Mouse (Mus musculus) cerebellum, adult 9-10 months (tissue): ENCODE measurements at regions not wholly inside any gene's neighbourhood (a gene's known extent, or its start where the extent isn't known, plus 50 kb on each side); places are given as distances from the start of the nearest gene placed in this dataset.

Experiments used
- DNase-seq: peaks from one replicate; pipeline ENCODE4 v3.0.0; 2022

GRCm38 (mm10) chr14:46115950-46116349, 263.3 kb upstream of the Gm15217 start:
- DNase-seq = no peak

- DNase-seq = no peak
Measured at GRCm38 (mm10) chr14:46126541-46126940, 252.7 kb upstream of the Gm15217 start.

- DNase-seq = no peak
Measured at GRCm38 (mm10) chr14:46129762-46130161, 249.5 kb upstream of the Gm15217 start.

GRCm38 (mm10) chr14:46144175-46144574, 235.0 kb upstream of the Gm15217 start:
- no peak for DNase-seq

GRCm38 (mm10) chr14:46144707-46145106, 234.5 kb upstream of the Gm15217 start:
- DNase-seq = no peak

GRCm38 (mm10) chr14:46145584-46145983, 233.6 kb upstream of the Gm15217 start:
- DNase-seq = no peak

- peak; percentile 1 for DNase-seq
Measured at GRCm38 (mm10) chr14:46149073-46149661, 230.0 kb upstream of the Gm15217 start.

GRCm38 (mm10) chr14:46158741-46159140, 220.5 kb upstream of the Gm15217 start:
- no peak for DNase-seq

- DNase-seq = no peak
Measured at GRCm38 (mm10) chr14:46172181-46172874, 206.9 kb upstream of the Gm15217 start.

- DNase-seq = no peak
Measured at GRCm38 (mm10) chr14:46172875-46173324, 206.3 kb upstream of the Gm15217 start.

GRCm38 (mm10) chr14:46174386-46174785, 204.8 kb upstream of the Gm15217 start:
- no peak for DNase-seq

- DNase-seq = no peak
Measured at GRCm38 (mm10) chr14:46175291-46176216, 203.7 kb upstream of the Gm15217 start.

- DNase-seq = no peak
Measured at GRCm38 (mm10) chr14:46179024-46179423, 200.2 kb upstream of the Gm15217 start.

GRCm38 (mm10) chr14:46191639-46192399, 187.4 kb upstream of the Gm15217 start:
- no peak for DNase-seq

GRCm38 (mm10) chr14:46193577-46193976, 185.6 kb upstream of the Gm15217 start:
- peak; percentile 21 for DNase-seq

GRCm38 (mm10) chr14:46195939-46196338, 183.3 kb upstream of the Gm15217 start:
- no peak for DNase-seq

- DNase-seq = no peak
Measured at GRCm38 (mm10) chr14:46202818-46203217, 176.4 kb upstream of the Gm15217 start.

- DNase-seq = no peak
Measured at GRCm38 (mm10) chr14:46220483-46220882, 158.7 kb upstream of the Gm15217 start.

- DNase-seq = no peak
Measured at GRCm38 (mm10) chr14:46221897-46222669, 157.1 kb upstream of the Gm15217 start.

- DNase-seq = no peak
Measured at GRCm38 (mm10) chr14:46223008-46223407, 156.2 kb upstream of the Gm15217 start.

GRCm38 (mm10) chr14:46224421-46224950, 154.7 kb upstream of the Gm15217 start:
- no peak for DNase-seq
